ENCODE assay signal across 8 mouse cellular contexts in the genomic region with DNA sequence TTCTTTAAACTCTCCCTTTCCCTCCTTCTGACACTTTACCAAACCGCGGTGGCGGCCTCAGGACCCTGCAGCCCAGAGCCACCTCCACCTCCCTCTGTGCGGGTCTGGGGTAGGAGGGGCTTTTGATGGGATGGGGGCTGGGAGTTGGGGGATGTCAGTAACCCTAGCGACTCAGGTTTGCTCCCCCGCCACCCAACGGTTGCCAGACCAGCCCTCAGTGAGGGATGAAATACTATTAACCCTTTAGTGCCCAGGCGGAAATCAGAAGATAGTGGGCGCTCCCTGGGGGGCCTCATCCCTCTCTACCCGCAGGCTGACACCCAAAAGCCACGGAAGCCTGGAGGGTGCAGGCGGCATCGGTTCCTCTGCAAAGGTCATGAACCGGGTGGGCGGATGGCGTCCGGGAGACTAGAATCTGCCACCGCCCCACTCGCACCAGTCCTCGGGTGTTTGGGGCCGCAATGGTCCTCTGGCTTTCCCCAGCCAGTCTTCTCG. TPM values are rescaled to one million over a fixed set of nuclear protein-coding genes. Genes with fewer than 3 reads are reported as not detected.
DNase-seq lines count a peak whose midpoint lies in the region; ATAC-seq and TF ChIP-seq lines count a peak whose summit lies in the region.

No protein-coding gene starts in this region.

- H3K4me1 ChIP-seq in bone marrow, adult 2 months (ENCODE audit: control insufficient read depth, insufficient read depth, low read length): no peaks in the 10 kb centered on the region; the same call in 1 of the 2 replicates
- H3K4me1 ChIP-seq in forebrain, postnatal 0 days (ENCODE audit: insufficient read depth): no peaks in the 10 kb centered on the region; the same call in 1 of the 2 replicates
- peaks cover 3% of the 10 kb centered on the region; the same call in 1 of the 2 replicates for H3K4me1 ChIP-seq in limb, embryonic 11.5 days (ENCODE audit: control insufficient read depth, insufficient read depth, low read length)
- peaks cover 13% of the 10 kb centered on the region for H3K4me1 ChIP-seq in midbrain, embryonic 15.5 days

- DNase-seq in gastrocnemius, postnatal 14 days: peak; percentile 16
- DNase-seq in gastrocnemius, adult 8-10 months (ENCODE audit: low spot score in 2 of 2): no peak
- DNase-seq in B cell, adult 2 months: peak; percentile 26 to 39
- DNase-seq in forebrain, postnatal 0 days: peak; percentile 72
- peak; percentile 85 for DNase-seq in limb, embryonic 11.5 days (ENCODE audit: low spot score)
- DNase-seq in thymus, postnatal 14 days: peak; percentile 85

- H3K9ac ChIP-seq in forebrain, postnatal 0 days: peak overlapping the region; percentile 73
- H3K9ac ChIP-seq in limb, embryonic 11.5 days (ENCODE audit: low read length): peak overlapping the region; percentile 66
- H3K9ac ChIP-seq in midbrain, embryonic 15.5 days: peak overlapping the region; percentile 69

- H3K9me3 ChIP-seq in forebrain, postnatal 0 days (ENCODE audit: low read length): no peaks in the 10 kb centered on the region
- no peaks in the 10 kb centered on the region for H3K9me3 ChIP-seq in limb, embryonic 11.5 days (ENCODE audit: control insufficient read depth, low read length)
- H3K9me3 ChIP-seq in midbrain, embryonic 15.5 days: no peaks in the 10 kb centered on the region

- no peaks in the 10 kb centered on the region for H3K27me3 ChIP-seq in forebrain, postnatal 0 days (ENCODE audit: insufficient read depth, low read length)
- no peaks in the 10 kb centered on the region for H3K27me3 ChIP-seq in limb, embryonic 11.5 days (ENCODE audit: control insufficient read depth, insufficient read depth, low read length)
- H3K27me3 ChIP-seq in midbrain, embryonic 15.5 days (replicated peaks): no peaks in the 10 kb centered on the region

- peak overlapping the region; percentile 81 for H3K4me2 ChIP-seq in forebrain, postnatal 0 days (ENCODE audit: low read depth)
- H3K4me2 ChIP-seq in limb, embryonic 11.5 days (ENCODE audit: low read depth, severe bottlenecking): peak overlapping the region; percentile 51
- peak overlapping the region; percentile 93 for H3K4me2 ChIP-seq in midbrain, embryonic 15.5 days

- ATAC-seq in forebrain, postnatal 0 days: peak; percentile 82
- peak; percentile 95 for ATAC-seq in limb, embryonic 11.5 days (ENCODE audit: insufficient number of reproducible peaks, low FRiP score, low TSS enrichment, low read depth)
- ATAC-seq in midbrain, embryonic 15.5 days (replicated peaks): peak; percentile 94

- peak overlapping the region; percentile 43 for H3K4me3 ChIP-seq in bone marrow, adult 2 months (replicated peaks; ENCODE audit: control insufficient read depth, low read depth, low read length)
- peak overlapping the region; percentile 80 for H3K4me3 ChIP-seq in forebrain, postnatal 0 days (ENCODE audit: low read depth, low read length)
- H3K4me3 ChIP-seq in limb, embryonic 11.5 days (ENCODE audit: low read depth, low read length): peak overlapping the region; percentile 56
- H3K4me3 ChIP-seq in midbrain, embryonic 15.5 days: peak overlapping the region; percentile 70

- WGBS in bone marrow, adult 2 months: 1% methylated on average over 22 of the region's 22 CpGs
- under 1% methylated on average over 22 of the region's 22 CpGs for WGBS in forebrain, postnatal 0 days
- under 1% methylated on average over 22 of the region's 22 CpGs for WGBS in limb, embryonic 11.5 days
- WGBS in midbrain, embryonic 15.5 days: under 1% methylated on average over 22 of the region's 22 CpGs

- intact Hi-C loops in gastrocnemius, postnatal 14 days (cut with DNase I; ENCODE audit: low total_unique reads): loop anchor here (5.0 to 10.0 kb wide), 2 partner anchors 559 to 857 kb away; no protein-coding TSS in a partner anchor

- no peak overlapping the region; the same call in 1 of the 2 replicates for H3K27ac ChIP-seq in bone marrow, adult 2 months (ENCODE audit: control insufficient read depth, insufficient read depth, low read depth, low read length, poor library complexity)
- H3K27ac ChIP-seq in forebrain, postnatal 0 days (ENCODE audit: low read depth, low read length): peak overlapping the region; percentile 87
- peak overlapping the region; percentile 74 for H3K27ac ChIP-seq in limb, embryonic 11.5 days (replicated peaks; ENCODE audit: low read depth, low read length)
- H3K27ac ChIP-seq in midbrain, embryonic 15.5 days: peak overlapping the region; percentile 89

- TF ChIP-seq POLR2A in bone marrow, adult 2 months (IDR thresholded peaks at IDR 0.05; ENCODE audit: borderline replicate concordance, control insufficient read depth, low read depth, low read length): no peak

- no peak for TF ChIP-seq CTCF in bone marrow, adult 2 months (IDR thresholded peaks at IDR 0.05; ENCODE audit: control insufficient read depth, insufficient read depth, low read length)
- TF ChIP-seq CTCF in forebrain, postnatal 0 days (IDR thresholded peaks at IDR 0.05; ENCODE audit: low read depth): no peak

- H3K36me3 ChIP-seq in forebrain, postnatal 0 days (ENCODE audit: insufficient read depth): no peaks in the 10 kb centered on the region
- H3K36me3 ChIP-seq in limb, embryonic 11.5 days (ENCODE audit: control insufficient read depth, insufficient read depth, low read length): no peaks in the 10 kb centered on the region
- H3K36me3 ChIP-seq in midbrain, embryonic 15.5 days (replicated peaks): no peaks in the 10 kb centered on the region

RNA-seq across cellular contexts. Expression of gene Plxdc2, which starts 0.4 kb away (rescaled TPM):
- total RNA-seq in gastrocnemius, postnatal 14 days (2021): 10 to 100 TPM; 22.5 to 27.9 TPM
- total RNA-seq in gastrocnemius, adult 8-10 months (2022): 10 to 100 TPM in 2 of 4 experiments, 1 to 10 TPM in 2; 5.3 to 13.2 (median 9.7) TPM
- 6.9 TPM in 2 replicates for polyA plus RNA-seq in bone marrow, adult 2 months (2011; ENCODE audit: insufficient read depth, insufficient read length, low replicate concordance, missing spikeins)
- total RNA-seq in forebrain, postnatal 0 days (2014; rRNA removed): 18.9 and 20.8 TPM in 2 replicates
- 13.2 and 23.6 TPM in 2 replicates for polyA plus RNA-seq in forebrain, postnatal 0 days (2015; fragmentation: Nextera tagmentation; extraction: Ambion mirVana)
- polyA plus RNA-seq in limb, embryonic 11.5 days (2014; fragmentation: Nextera tagmentation; extraction: Ambion mirVana): 25.2 and 30.0 TPM in 2 replicates
- 24.3 and 24.4 TPM in 2 replicates for polyA plus RNA-seq in midbrain, embryonic 15.5 days (2015; fragmentation: Nextera tagmentation; extraction: Ambion mirVana)

Comparison
In these comparisons a context has a peak if more than half of its experiments do, and no peak if none do; other contexts are left out.
1. DNase-seq: peak in gastrocnemius, postnatal 14 days (single experiment), B cell, adult 2 months (2 of 2), forebrain, postnatal 0 days (single experiment), limb, embryonic 11.5 days (single experiment) and thymus, postnatal 14 days (single experiment); none in gastrocnemius, adult 8-10 months (0 of 2).
2. Peak in every context shown above with its lines, with median percentiles within 50 percentile points of each other: H3K4me3 ChIP-seq, ATAC-seq, H3K4me2 ChIP-seq and H3K9ac ChIP-seq.